Mouse (Mus musculus) olfactory bulb, adult 2 months (tissue): ENCODE measurements at regions not wholly inside any gene's neighbourhood (a gene's known extent, or its start where the extent isn't known, plus 50 kb on each side); places are given as distances from the start of the nearest gene placed in this dataset.

ENCODE experiments used
- H3K27ac ChIP-seq: fragments of 200-500 bp; 2 replicates; pipeline ENCODE4 v1.5.1; 2012; ENCODE audit warnings: low read depth, low read length; ENCODE audit not compliant: insufficient read depth
- H3K4me1 ChIP-seq: fragments of 200-500 bp; 2 replicates; pipeline ENCODE4 v1.6.1; 2012; ENCODE audit warnings: low read length; ENCODE audit not compliant: control insufficient read depth, insufficient read depth
- H3K4me3 ChIP-seq: fragments of 200-500 bp; 2 replicates; pipeline ENCODE4 v1.5.1; 2012; ENCODE audit warnings: mild to moderate bottlenecking, low read depth, low read length, moderate library complexity; ENCODE audit not compliant: insufficient read depth
- CTCF ChIP-seq: fragments of 200-500 bp; IDR thresholded peaks from 2 replicates; pipeline ENCODE4 v1.5.1; 2012; ENCODE audit warnings: low read depth, mild to moderate bottlenecking, low read length, moderate library complexity; ENCODE audit not compliant: insufficient read depth
- POLR2A ChIP-seq: fragments of 200-500 bp; IDR thresholded peaks from 2 replicates; pipeline ENCODE4 v1.6.1; 2012; ENCODE audit warnings: mild to moderate bottlenecking, low read depth, low read length, moderate library complexity; ENCODE audit not compliant: insufficient read depth
- WGBS: fragments of 180-500 bp; shearing (Covaris S2); methylation state at CpG from one replicate; pipeline ENCODE4 v1.1.7; 2018; 5-methylcytosine and 5-hydroxymethylcytosine counted together

GRCm38 (mm10) chr7:40275658-40276057, 622.5 kb upstream of the Vstm2b start:
- H3K27ac ChIP-seq, result no peak overlapping the region
- no peak overlapping the region for H3K4me3 ChIP-seq
- TF ChIP-seq CTCF, result no peak
- TF ChIP-seq POLR2A, result no peak
- WGBS, result 47% methylated on average over 4 of the region's 4 CpGs
- H3K4me1 ChIP-seq, result no peaks in the 10 kb centered on the region

GRCm38 (mm10) chr7:40276116-40276515, 622.0 kb upstream of the Vstm2b start:
- no peaks in the 10 kb centered on the region for H3K4me1 ChIP-seq
- TF ChIP-seq POLR2A, result no peak
- TF ChIP-seq CTCF, result no peak
- H3K27ac ChIP-seq, result no peak overlapping the region
- WGBS, result 63% methylated on average over 5 of the region's 5 CpGs
- no peak overlapping the region for H3K4me3 ChIP-seq

- no peak overlapping the region for H3K27ac ChIP-seq
- H3K4me3 ChIP-seq, result no peak overlapping the region
- 85% methylated on average over 3 of the region's 3 CpGs for WGBS
- H3K4me1 ChIP-seq, result no peaks in the 10 kb centered on the region
- TF ChIP-seq POLR2A, result no peak
- TF ChIP-seq CTCF, result no peak
Observed at GRCm38 (mm10) chr7:40290166-40290565, 608.0 kb upstream of the Vstm2b start.

- no peak overlapping the region for H3K27ac ChIP-seq
- H3K4me3 ChIP-seq, result no peak overlapping the region
- TF ChIP-seq POLR2A (no peak), CTCF (no peak)
- no peaks in the 10 kb centered on the region for H3K4me1 ChIP-seq
- 35% methylated on average over 2 of the region's 2 CpGs for WGBS
Observed at GRCm38 (mm10) chr7:40310558-40310957, 587.6 kb upstream of the Vstm2b start.

- TF ChIP-seq POLR2A (no peak), CTCF (no peak)
- H3K4me1 ChIP-seq, result peaks cover 8% of the 10 kb centered on the region
- WGBS, result 79% methylated on average over 1 of the region's 1 CpGs
- H3K27ac ChIP-seq, result no peak overlapping the region
- no peak overlapping the region for H3K4me3 ChIP-seq
Observed at GRCm38 (mm10) chr7:40321171-40321570, 577.0 kb upstream of the Vstm2b start.

GRCm38 (mm10) chr7:40325188-40325705, 572.9 kb upstream of the Vstm2b start:
- Histone ChIP-seq H3K4me3 (no peak overlapping the region), H3K27ac (peak overlapping the region; percentile 56; the same call in 1 of the 2 replicates), H3K4me1 (peaks cover 8% of the 10 kb centered on the region)
- 23% methylated on average over 3 of the region's 3 CpGs for WGBS
- TF ChIP-seq POLR2A (no peak), CTCF (no peak)

GRCm38 (mm10) chr7:40332455-40332854, 565.7 kb upstream of the Vstm2b start:
- TF ChIP-seq POLR2A (no peak), CTCF (no peak)
- no peak overlapping the region; the same call in 1 of the 2 replicates for H3K27ac ChIP-seq
- 29% methylated on average over 4 of the region's 4 CpGs for WGBS
- no peaks in the 10 kb centered on the region for H3K4me1 ChIP-seq
- no peak overlapping the region for H3K4me3 ChIP-seq

- no peak overlapping the region for H3K27ac ChIP-seq
- TF ChIP-seq CTCF (no peak), POLR2A (no peak)
- 30% methylated on average over 4 of the region's 4 CpGs for WGBS
- H3K4me3 ChIP-seq, result no peak overlapping the region
- no peaks in the 10 kb centered on the region for H3K4me1 ChIP-seq
Observed at GRCm38 (mm10) chr7:40352306-40352705, 545.8 kb upstream of the Vstm2b start.

GRCm38 (mm10) chr7:40362719-40363118, 535.4 kb upstream of the Vstm2b start:
- WGBS, result 39% methylated on average over 2 of the region's 2 CpGs
- TF ChIP-seq POLR2A, result no peak
- TF ChIP-seq CTCF, result no peak
- no peak overlapping the region for H3K27ac ChIP-seq
- H3K4me3 ChIP-seq, result no peak overlapping the region
- no peaks in the 10 kb centered on the region for H3K4me1 ChIP-seq

- Histone ChIP-seq H3K27ac (no peak overlapping the region), H3K4me1 (no peaks in the 10 kb centered on the region), H3K4me3 (no peak overlapping the region)
- 60% methylated on average over 2 of the region's 2 CpGs for WGBS
- TF ChIP-seq CTCF (no peak), POLR2A (no peak)
Observed at GRCm38 (mm10) chr7:40372713-40373112, 525.4 kb upstream of the Vstm2b start.
